Mouse (Mus musculus) small intestine, adult 2 months (tissue): ENCODE measurements around the gene Nt5e.

Experiments
- CTCF ChIP-seq: fragments of 200-500 bp; IDR thresholded peaks from 2 replicates; pipeline ENCODE4 v1.5.1; 2012; ENCODE audit warnings: low read depth, mild to moderate bottlenecking, control low read depth, inconsistent platforms, low read length, moderate library complexity, mixed read lengths; ENCODE audit not compliant: insufficient replicate concordance, insufficient read length; ENCODE audit errors: extremely low read depth
- POLR2A ChIP-seq: fragments of 200-500 bp; IDR thresholded peaks from 2 replicates; pipeline ENCODE4 v1.6.1; 2012; ENCODE audit warnings: low read depth, mild to moderate bottlenecking, control low read depth, inconsistent platforms, low read length, moderate library complexity

DNA sequence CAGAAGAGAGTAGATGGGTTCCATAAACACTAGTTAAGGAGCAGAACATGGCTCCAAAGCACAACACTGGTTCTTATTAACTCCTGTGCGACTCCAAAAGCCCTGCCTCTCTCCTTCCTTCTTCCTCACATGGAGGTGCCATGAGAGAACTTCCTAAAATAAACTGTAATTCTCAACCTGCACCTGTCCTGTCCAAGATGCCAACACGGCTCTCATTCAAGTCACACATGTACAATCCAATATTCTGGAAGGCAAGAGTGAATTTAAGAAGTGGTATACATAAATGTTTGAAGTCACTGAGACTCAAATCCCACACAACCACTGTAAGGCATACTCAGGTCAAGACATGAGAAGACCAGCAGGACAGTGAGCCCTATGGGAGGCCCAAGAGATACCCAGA, 44.2 kb downstream of the Nt5e start:
- TF ChIP-seq CTCF (no peak), POLR2A (no peak)
